In the genomic region with DNA sequence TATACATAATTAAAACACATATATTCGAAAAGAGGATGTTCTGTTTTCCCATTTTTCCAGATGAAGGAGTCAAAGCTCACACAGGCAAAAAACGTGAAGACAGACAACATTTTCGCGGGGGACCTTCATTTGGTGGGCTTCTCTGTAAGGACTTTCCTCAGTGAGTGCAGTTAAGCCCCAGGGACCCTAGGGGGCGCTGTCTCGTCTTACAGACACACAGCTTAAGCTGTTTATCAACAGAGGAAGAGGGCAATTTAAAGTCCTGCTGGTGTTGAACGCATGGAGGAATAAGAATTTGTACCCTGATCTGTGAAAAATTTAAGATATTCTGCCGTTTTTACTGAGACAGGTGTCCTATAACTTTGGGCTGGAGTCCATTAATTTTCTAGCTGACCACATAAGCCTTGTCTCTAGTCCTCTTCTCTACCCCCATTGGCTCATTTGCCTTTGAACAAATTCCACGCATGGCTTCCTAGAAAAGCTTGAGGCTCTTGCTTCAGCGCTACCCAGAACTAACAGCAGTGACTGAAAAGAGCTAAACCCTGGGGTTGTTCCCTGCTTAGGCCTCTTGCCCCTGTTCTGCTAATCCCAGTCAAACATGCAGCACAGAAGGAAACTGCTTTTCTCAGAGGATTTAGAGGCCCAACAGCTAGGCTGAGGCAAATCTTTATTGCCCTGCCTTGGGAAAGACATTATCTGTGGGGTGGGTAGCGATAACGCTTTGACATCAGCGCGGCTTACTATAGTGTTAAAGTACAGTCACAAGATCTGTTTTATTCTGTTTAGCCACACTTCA, we compare ENCODE assay signal across 8 mouse cellular contexts.
A peak's percentile ranks its signal among the peaks of the same experiment; 100 is the strongest.
DNase-seq lines count a peak whose midpoint lies in the region; ATAC-seq and TF ChIP-seq lines count a peak whose summit lies in the region.

No protein-coding gene starts in this region.

- TF ChIP-seq CTCF in thymus, adult 2 months (IDR thresholded peaks at IDR 0.05; ENCODE audit: borderline replicate concordance, control insufficient read depth, extremely low read depth, insufficient read depth, low read length, poor library complexity) = no peak

- peak; percentile 85 for ATAC-seq in midbrain, embryonic 11.5 days (ENCODE audit: low FRiP score)
- ATAC-seq in erythroblast, adult 5-6 weeks (replicated peaks; ENCODE audit: low FRiP score, poor library complexity, severe bottlenecking) = no peak

- H3K36me3 ChIP-seq in midbrain, embryonic 11.5 days (ENCODE audit: control insufficient read depth, insufficient read depth, low read length) = no peaks in the 10 kb centered on the region
- no peaks in the 10 kb centered on the region for H3K36me3 ChIP-seq in thymus, adult 2 months (ENCODE audit: control insufficient read depth, insufficient read depth, low read length)

- H3K4me2 ChIP-seq in midbrain, embryonic 11.5 days = no peak overlapping the region

- TF ChIP-seq POLR2A in thymus, adult 2 months (IDR thresholded peaks at IDR 0.05; ENCODE audit: control insufficient read depth, extremely low read depth, insufficient read depth, low read length, poor library complexity) = no peak

- no peak overlapping the region for H3K9ac ChIP-seq in midbrain, embryonic 11.5 days (ENCODE audit: low read length)

- peak; percentile 55 for DNase-seq in kidney, postnatal 10 days
- DNase-seq in kidney, adult 18-20 months = no peak
- peak; percentile 53 to 79 for DNase-seq in cerebellum, postnatal 14 days
- peak; percentile 13 to 27 for DNase-seq in heart, postnatal 10 days
- DNase-seq in midbrain, embryonic 11.5 days (ENCODE audit: low spot score, missing footprints) = peak; percentile 93
- DNase-seq in thymus, adult 2 months = no peak
- DNase-seq in layer of hippocampus, postnatal 36 days = no peak

- H3K27ac ChIP-seq in midbrain, embryonic 11.5 days (ENCODE audit: low read depth, low read length) = no peak overlapping the region
- no peak overlapping the region for H3K27ac ChIP-seq in thymus, adult 2 months (ENCODE audit: control insufficient read depth, insufficient read depth, low read length)

- WGBS in midbrain, embryonic 11.5 days = 39% methylated on average over 14 of the region's 14 CpGs
- 81% methylated on average over 14 of the region's 14 CpGs for WGBS in thymus, adult 2 months

- H3K4me3 ChIP-seq in midbrain, embryonic 11.5 days (ENCODE audit: low read depth, low read length) = no peak overlapping the region
- H3K4me3 ChIP-seq in thymus, adult 2 months (ENCODE audit: control insufficient read depth, insufficient read depth, low read length) = no peak overlapping the region

- peaks cover 6% of the 10 kb centered on the region; the same call in 1 of the 2 replicates for H3K9me3 ChIP-seq in midbrain, embryonic 11.5 days (ENCODE audit: control insufficient read depth, low read length)

- no peaks in the 10 kb centered on the region for H3K27me3 ChIP-seq in midbrain, embryonic 11.5 days (ENCODE audit: control insufficient read depth, insufficient read depth, low read length)
- no peaks in the 10 kb centered on the region for H3K27me3 ChIP-seq in thymus, adult 2 months (ENCODE audit: control insufficient read depth, insufficient read depth, low read length)

- intact Hi-C loops in heart, postnatal 10 days (cut with DNase I) = no loop called here

- H3K4me1 ChIP-seq in midbrain, embryonic 11.5 days (ENCODE audit: control insufficient read depth, insufficient read depth, low read length) = peaks cover 4% of the 10 kb centered on the region; the same call in 1 of the 2 replicates
- no peaks in the 10 kb centered on the region for H3K4me1 ChIP-seq in thymus, adult 2 months (replicated peaks; ENCODE audit: control insufficient read depth, insufficient read depth, low read length)

Comparison
In these comparisons a context has a peak if more than half of its experiments do, and no peak if none do; other contexts are left out.
1. DNase-seq: peak in kidney, postnatal 10 days (single experiment), cerebellum, postnatal 14 days (2 of 2), heart, postnatal 10 days (2 of 2) and midbrain, embryonic 11.5 days (single experiment); none in kidney, adult 18-20 months (single experiment), thymus, adult 2 months (single experiment) and layer of hippocampus, postnatal 36 days (0 of 2).